Mouse (Mus musculus) embryonic facial prominence, embryonic 13.5 days (tissue): ENCODE data around the gene Endov. TPM values are rescaled to one million over a fixed set of nuclear protein-coding genes. Genes with fewer than 3 reads are reported as not detected.
A peak's percentile ranks its signal among the peaks of the same experiment; 100 is the strongest.

Source experiments
- ATAC-seq: fragments of 200-750 bp; cut with Nextera tagmentation; 2 replicates; pipeline ENCODE4 v1.8.0; 2017; ENCODE audit warnings: low read depth; ENCODE audit not compliant: insufficient number of reproducible peaks, insufficient read depth, low FRiP score, low TSS enrichment
- H3K27ac ChIP-seq: fragments of 300-500 bp; sonication (generic); 2 replicates; pipeline ENCODE4 v1.5.1; 2015; ENCODE audit warnings: moderate library complexity, mild to moderate bottlenecking, inconsistent platforms
- H3K27me3 ChIP-seq: fragments of 300-500 bp; sonication (generic); 2 replicates; pipeline ENCODE4 v1.6.1; 2015; ENCODE audit warnings: mild to moderate bottlenecking, inconsistent platforms
- H3K36me3 ChIP-seq: fragments of 300-500 bp; sonication (generic); 2 replicates; pipeline ENCODE4 v1.6.1; 2015; ENCODE audit warnings: mild to moderate bottlenecking, inconsistent platforms
- H3K4me1 ChIP-seq: fragments of 300-500 bp; sonication (generic); 2 replicates; pipeline ENCODE4 v1.6.1; 2015; ENCODE audit warnings: inconsistent platforms
- H3K4me2 ChIP-seq: fragments of 300-500 bp; sonication (generic); 2 replicates; pipeline ENCODE4 v1.6.1; 2015; ENCODE audit warnings: moderate library complexity, mild to moderate bottlenecking, inconsistent platforms
- H3K4me3 ChIP-seq: fragments of 300-500 bp; sonication (generic); 2 replicates; pipeline ENCODE4 v1.5.1; 2015; ENCODE audit warnings: mild to moderate bottlenecking, inconsistent platforms
- H3K9ac ChIP-seq: fragments of 300-500 bp; sonication (generic); 2 replicates; pipeline ENCODE4 v1.6.1; 2015; ENCODE audit warnings: mild to moderate bottlenecking, inconsistent platforms
- H3K9me3 ChIP-seq: fragments of 300-500 bp; sonication (generic); 2 replicates; pipeline ENCODE4 v1.6.1; 2016; ENCODE audit warnings: inconsistent platforms
- WGBS: fragments of 180-500 bp; shearing (Covaris S2); methylation state at CpG from one replicate; pipeline ENCODE4 v1.1.7; 2015; ENCODE audit warnings: mixed read lengths; 5-methylcytosine and 5-hydroxymethylcytosine counted together
- polyA plus RNA-seq: library from polyadenylated mRNA; unstranded; fragments of >200 nt; fragmentation: Nextera tagmentation; extraction: Ambion mirVana; gene quantifications from 2 replicates; pipeline ENCODE4 v1.2.1, GENCODE M21; 2015

Endov gene
- polyA plus RNA-seq, 1 experiment from 2014 or later = 17.3 TPM

GRCm38 (mm10) chr11:119540560-119540959, 49.4 kb downstream of the Endov start:
- no peak overlapping the region for H3K9ac ChIP-seq
- ATAC-seq = no peak
- 72% methylated on average over 9 of the region's 9 CpGs for WGBS
- H3K36me3 ChIP-seq = no peaks in the 10 kb centered on the region
- H3K27ac ChIP-seq = no peak overlapping the region
- H3K4me2 ChIP-seq = no peak overlapping the region
- no peaks in the 10 kb centered on the region for H3K9me3 ChIP-seq
- H3K4me1 ChIP-seq = no peaks in the 10 kb centered on the region
- H3K4me3 ChIP-seq = no peak overlapping the region
- peaks cover 60% of the 10 kb centered on the region for H3K27me3 ChIP-seq

- peaks cover 65% of the 10 kb centered on the region for H3K27me3 ChIP-seq
- no peak overlapping the region for H3K27ac ChIP-seq
- peaks cover 3% of the 10 kb centered on the region for H3K4me1 ChIP-seq
- no peaks in the 10 kb centered on the region for H3K36me3 ChIP-seq
- no peak for ATAC-seq
- no peak overlapping the region for H3K9ac ChIP-seq
- 82% methylated on average over 9 of the region's 9 CpGs for WGBS
- H3K4me3 ChIP-seq = no peak overlapping the region
- H3K4me2 ChIP-seq = no peak overlapping the region
- no peaks in the 10 kb centered on the region for H3K9me3 ChIP-seq
These were observed 49.9 kb downstream of the Endov start for GRCm38 (mm10) chr11:119541082-119541481.

- peaks cover 16% of the 10 kb centered on the region for H3K4me1 ChIP-seq
- WGBS = 51% methylated on average over 9 of the region's 9 CpGs
- H3K9ac ChIP-seq = no peak overlapping the region
These were observed 51.2 kb downstream of the Endov start for GRCm38 (mm10) chr11:119542371-119542770.

GRCm38 (mm10) chr11:119542886-119543285, 51.7 kb downstream of the Endov start:
- H3K4me1 ChIP-seq = peaks cover 20% of the 10 kb centered on the region
- H3K27me3 ChIP-seq = peaks cover 83% of the 10 kb centered on the region
- ATAC-seq = no peak
- no peak overlapping the region for H3K4me3 ChIP-seq
- H3K36me3 ChIP-seq = no peaks in the 10 kb centered on the region
- H3K4me2 ChIP-seq = no peak overlapping the region
- WGBS = 74% methylated on average over 5 of the region's 5 CpGs
- H3K9ac ChIP-seq = no peak overlapping the region
- no peak overlapping the region for H3K27ac ChIP-seq
- H3K9me3 ChIP-seq = no peaks in the 10 kb centered on the region

More at GRCm38 (mm10) chr11:119542371-119542770, 51.2 kb downstream of the Endov start:
- ATAC-seq = no peak
- H3K9me3 ChIP-seq = no peaks in the 10 kb centered on the region
- H3K27me3 ChIP-seq = peaks cover 78% of the 10 kb centered on the region
- H3K4me3 ChIP-seq = no peak overlapping the region
- H3K27ac ChIP-seq = no peak overlapping the region
- H3K36me3 ChIP-seq = no peaks in the 10 kb centered on the region
- no peak overlapping the region for H3K4me2 ChIP-seq

- WGBS = 49% methylated on average over 14 of the region's 16 CpGs
- H3K4me2 ChIP-seq = no peak overlapping the region
- H3K27ac ChIP-seq = no peak overlapping the region
- H3K9me3 ChIP-seq = no peaks in the 10 kb centered on the region
- H3K9ac ChIP-seq = no peak overlapping the region
- peaks cover 94% of the 10 kb centered on the region for H3K27me3 ChIP-seq
- ATAC-seq = no peak
- no peaks in the 10 kb centered on the region for H3K36me3 ChIP-seq
- peaks cover 31% of the 10 kb centered on the region for H3K4me1 ChIP-seq
- H3K4me3 ChIP-seq = no peak overlapping the region
These were observed 52.8 kb downstream of the Endov start for GRCm38 (mm10) chr11:119543816-119544517.

- H3K9ac ChIP-seq = no peak overlapping the region
- no peak overlapping the region for H3K4me3 ChIP-seq
- H3K27me3 ChIP-seq = peaks cover 100% of the 10 kb centered on the region
- H3K4me1 ChIP-seq = peaks cover 37% of the 10 kb centered on the region
- H3K4me2 ChIP-seq = no peak overlapping the region
- H3K36me3 ChIP-seq = no peaks in the 10 kb centered on the region
- ATAC-seq = no peak
- 80% methylated on average over 15 of the region's 15 CpGs for WGBS
- H3K9me3 ChIP-seq = no peaks in the 10 kb centered on the region
- H3K27ac ChIP-seq = no peak overlapping the region
These were observed 53.5 kb downstream of the Endov start for GRCm38 (mm10) chr11:119544518-119545105.

GRCm38 (mm10) chr11:119545281-119545680, 54.1 kb downstream of the Endov start:
- H3K4me3 ChIP-seq = no peak overlapping the region

GRCm38 (mm10) chr11:119545741-119546495, 54.8 kb downstream of the Endov start:
- WGBS = 4% methylated on average over 10 of the region's 10 CpGs
- no peaks in the 10 kb centered on the region for H3K36me3 ChIP-seq
- H3K27me3 ChIP-seq = peaks cover 100% of the 10 kb centered on the region
- no peak overlapping the region for H3K27ac ChIP-seq
- peak overlapping the region; percentile 94 for H3K4me2 ChIP-seq
- H3K4me1 ChIP-seq = peaks cover 38% of the 10 kb centered on the region
- H3K4me3 ChIP-seq = peak overlapping the region; percentile 49
- ATAC-seq = no peak
- no peaks in the 10 kb centered on the region for H3K9me3 ChIP-seq
- H3K9ac ChIP-seq = 0 out of 2 replicates have a peak overlapping the region, but pooled peaks have one; percentile 61

More at GRCm38 (mm10) chr11:119545281-119545680, 54.1 kb downstream of the Endov start:
- no peak for ATAC-seq
- Histone ChIP-seq H3K4me1 (peaks cover 38% of the 10 kb centered on the region), H3K27me3 (peaks cover 100% of the 10 kb centered on the region), H3K27ac (no peak overlapping the region), H3K9ac (no peak overlapping the region), H3K4me2 (no peak overlapping the region), H3K36me3 (no peaks in the 10 kb centered on the region), H3K9me3 (no peaks in the 10 kb centered on the region)
- WGBS = 36% methylated on average over 3 of the region's 3 CpGs

- no peak overlapping the region for H3K27ac ChIP-seq
- H3K36me3 ChIP-seq = no peaks in the 10 kb centered on the region
- H3K9ac ChIP-seq = peak overlapping the region; percentile 61
- peak overlapping the region; percentile 49 for H3K4me3 ChIP-seq
- H3K27me3 ChIP-seq = peaks cover 100% of the 10 kb centered on the region
- 1% methylated on average over 45 of the region's 46 CpGs for WGBS
- H3K4me1 ChIP-seq = peaks cover 38% of the 10 kb centered on the region
- H3K4me2 ChIP-seq = peak overlapping the region; percentile 94
- H3K9me3 ChIP-seq = no peaks in the 10 kb centered on the region
- no peak for ATAC-seq
These were observed 55.5 kb downstream of the Endov start for GRCm38 (mm10) chr11:119546496-119547182.

GRCm38 (mm10) chr11:119547183-119547921, 56.2 kb downstream of the Endov start, which contains the start of gene Nptx1:
Gene Nptx1, minus strand, starts transcription at chr11:119547753.
- peaks cover 98% of the 10 kb centered on the region for H3K27me3 ChIP-seq
- H3K4me2 ChIP-seq = peak within 1 kb of the TSS; percentile 94
- under 1% methylated on average over 85 of the region's 90 CpGs for WGBS
- peaks cover 40% of the 10 kb centered on the region for H3K4me1 ChIP-seq
- peak within 1 kb of the TSS; percentile 61 for H3K9ac ChIP-seq
- no peaks in the 10 kb centered on the region for H3K9me3 ChIP-seq
- no peak within 1 kb of the TSS for H3K27ac ChIP-seq
- no peak for ATAC-seq
- peak within 1 kb of the TSS; percentile 49 for H3K4me3 ChIP-seq
- H3K36me3 ChIP-seq = no peaks in the 10 kb centered on the region
